Mouse (Mus musculus) adrenal gland, postnatal 36 days (tissue): ENCODE results near the gene Ccn1. TPM values are rescaled to one million over a fixed set of nuclear protein-coding genes. Genes with fewer than 3 reads are reported as not detected.

ENCODE experiments used
- DNase-seq, 2 experiments: peaks; one replicate each; pipeline ENCODE4 v3.0.0; 2021; ENCODE audit warnings: mixed read lengths in 1 of 2
- total RNA-seq, 2 experiments: library from RNA; stranded (reverse); gene quantifications; 2 replicates each; pipeline ENCODE4 v1.2.3; 2021

Ccn1 gene
- total RNA-seq, 2 experiments from 2014 or later: 19.4 to 25.8 TPM

- no peak for DNase-seq
Measured at GRCm38 (mm10) chr3:145619621-145620365, 30.0 kb downstream of the Ccn1 start.

GRCm38 (mm10) chr3:145618299-145618698 is 31.5 kb downstream of the Ccn1 start:
- DNase-seq: no peak

- DNase-seq: peak; percentile 26 to 55
Measured at GRCm38 (mm10) chr3:145614362-145615115, 35.2 kb downstream of the Ccn1 start.

- no peak for DNase-seq
Measured at GRCm38 (mm10) chr3:145613234-145613633, 36.5 kb downstream of the Ccn1 start.

GRCm38 (mm10) chr3:145612662-145613061 is 37.1 kb downstream of the Ccn1 start:
- DNase-seq: peak in 1 of 2 experiments; percentile 20

DNA sequence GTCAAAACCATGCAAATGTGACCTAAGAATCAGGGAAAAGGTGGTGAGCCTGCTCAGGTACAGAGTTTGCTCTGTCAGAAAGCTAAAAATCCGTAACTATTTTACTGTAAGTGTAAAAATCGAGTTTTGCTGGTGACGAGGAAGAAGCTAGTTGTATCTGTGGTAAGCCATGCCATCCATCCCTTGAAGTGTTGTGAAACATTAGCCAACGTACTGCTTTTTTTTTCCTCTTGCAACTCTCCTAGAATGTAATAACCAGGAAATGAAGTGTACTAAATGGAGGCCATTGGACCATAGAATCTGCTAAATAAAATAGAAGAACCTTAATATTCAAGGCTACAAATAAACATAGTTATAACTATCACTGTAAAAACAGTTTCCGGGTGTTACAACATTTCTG is 41.5 kb downstream of the Ccn1 start:
- DNase-seq: no peak

DNA sequence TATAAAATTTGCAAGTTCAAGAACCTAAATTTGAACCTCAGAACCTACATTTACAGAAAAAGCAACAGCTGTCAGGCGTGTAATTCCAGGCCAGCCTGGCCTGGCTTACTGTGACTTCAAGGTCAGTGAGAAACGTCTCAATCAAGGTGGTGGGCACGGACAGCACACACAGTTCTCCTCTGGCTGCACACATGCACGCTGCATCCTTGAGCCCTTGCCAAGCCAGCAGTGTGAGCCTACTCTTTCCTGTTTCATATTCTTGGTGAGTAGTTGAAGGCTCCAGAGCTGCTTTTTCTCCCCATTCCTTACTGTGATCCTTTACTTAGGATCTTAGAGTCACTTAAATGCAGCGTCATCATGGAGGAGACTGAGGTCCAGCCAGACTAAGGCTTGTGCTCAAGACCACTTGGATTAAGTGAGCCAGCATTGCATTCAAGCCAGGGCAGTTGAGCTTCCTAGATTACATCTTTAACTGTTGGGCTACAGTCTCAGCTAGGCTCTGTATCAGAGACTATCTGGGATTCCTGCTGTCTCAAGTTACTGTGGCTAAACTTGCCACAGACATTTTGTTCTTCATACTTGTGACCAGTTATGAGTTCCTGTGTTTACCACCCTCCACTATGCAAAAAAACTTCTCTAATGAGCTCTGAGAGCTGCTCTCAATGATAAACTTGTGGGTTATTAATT is 44.2 kb downstream of the Ccn1 start:
- DNase-seq: peak; percentile 29 to 78

- DNase-seq: peak; percentile 17 to 58
Measured at GRCm38 (mm10) chr3:145602410-145603206, 47.2 kb downstream of the Ccn1 start.

DNA sequence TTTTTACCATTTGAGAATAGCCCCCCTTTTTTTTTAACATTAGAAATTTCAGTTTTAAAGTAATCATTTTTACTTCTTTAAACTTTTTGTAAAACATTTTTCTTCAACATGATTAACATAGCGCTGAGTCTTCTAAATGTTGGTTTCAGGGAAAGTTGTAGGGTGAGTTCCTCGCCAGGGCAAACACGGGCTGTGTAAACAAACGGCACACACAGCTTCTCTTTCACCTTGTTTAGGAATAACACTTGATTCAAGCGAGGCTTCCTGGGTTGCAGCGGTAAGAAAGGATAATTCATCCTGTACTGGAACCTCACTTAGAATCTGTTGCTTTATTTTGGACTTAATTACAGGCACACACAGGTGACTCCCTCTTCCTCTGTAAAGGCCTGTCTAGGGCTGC is 48.4 kb downstream of the Ccn1 start:
- DNase-seq: no peak

DNA sequence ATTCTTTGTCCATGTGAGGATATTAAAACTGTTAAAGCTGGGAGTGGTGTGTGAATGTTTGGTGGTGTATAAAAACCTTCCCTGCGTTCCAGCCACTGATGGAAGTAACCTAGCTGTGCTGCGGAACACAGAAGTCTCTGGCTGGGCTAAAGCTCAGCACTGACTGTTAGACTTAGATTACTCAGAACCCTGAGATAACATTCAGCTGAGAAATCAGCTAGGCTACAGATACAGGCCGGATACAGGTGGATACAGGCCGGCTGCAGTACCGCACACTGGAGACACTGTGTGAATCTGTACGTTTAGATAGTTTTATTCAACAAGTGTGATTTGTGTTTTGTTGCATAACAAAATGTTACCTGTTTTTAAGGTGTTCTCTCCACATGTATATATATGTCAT is 49.0 kb downstream of the Ccn1 start:
- DNase-seq: no peak

GRCm38 (mm10) chr3:145599059-145599458 is 50.7 kb downstream of the Ccn1 start:
- no peak for DNase-seq

Other genes with a start within 250 kb of the Ccn1 start
- gene Znhit6, start 73.8 kb downstream of the Ccn1 start, total RNA-seq: 10 to 100 TPM; 17.4 to 17.7 TPM
- gene Ddah1, start 108.7 kb upstream of the Ccn1 start, total RNA-seq: 1 to 10 TPM; 2.4 TPM